Mouse (Mus musculus): ENCODE data around the gene Hoxd1.

Hoxd1 gene

DNA sequence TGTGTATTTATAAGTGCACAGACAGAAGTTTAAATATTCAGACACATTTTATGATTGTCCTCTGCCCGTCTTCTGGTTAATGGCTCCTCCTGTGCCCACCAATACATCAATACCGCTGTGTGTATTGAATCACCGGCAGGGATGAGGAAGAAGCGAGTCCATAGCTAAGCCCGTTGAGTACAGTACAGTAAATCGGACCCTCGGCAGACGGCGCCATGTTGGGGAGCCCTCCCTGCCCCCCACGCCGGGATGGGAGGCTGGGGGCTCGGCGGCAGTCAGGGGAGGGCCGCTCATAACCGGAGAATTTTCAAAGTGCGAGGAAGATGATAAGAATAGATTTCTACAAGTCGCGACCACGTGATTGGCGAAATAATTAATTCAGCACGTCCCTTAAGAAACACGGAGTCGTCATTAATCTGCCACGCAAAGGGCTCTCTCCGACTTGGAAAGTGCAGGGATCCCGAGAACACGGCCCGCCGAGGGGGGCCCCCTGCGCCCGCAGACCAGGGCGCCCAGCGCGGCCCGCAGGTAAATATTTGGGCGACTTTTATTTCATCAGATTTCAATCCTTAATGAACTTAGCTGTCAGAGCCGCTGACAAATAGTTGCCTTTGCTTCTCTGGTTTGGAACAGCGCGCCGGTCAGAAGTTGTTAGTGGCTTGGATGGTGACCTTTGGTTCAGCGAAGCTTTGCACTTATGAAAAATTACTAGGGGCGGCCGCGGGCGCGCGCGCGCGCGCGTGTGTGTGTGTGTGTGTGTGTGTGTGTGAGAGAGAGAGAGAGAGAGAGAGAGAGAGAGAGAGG lies 30.1 kb upstream of the Hoxd1 start:
- no peak for DNase-seq (ENCODE audit: low read depth, low spot score)

DNA sequence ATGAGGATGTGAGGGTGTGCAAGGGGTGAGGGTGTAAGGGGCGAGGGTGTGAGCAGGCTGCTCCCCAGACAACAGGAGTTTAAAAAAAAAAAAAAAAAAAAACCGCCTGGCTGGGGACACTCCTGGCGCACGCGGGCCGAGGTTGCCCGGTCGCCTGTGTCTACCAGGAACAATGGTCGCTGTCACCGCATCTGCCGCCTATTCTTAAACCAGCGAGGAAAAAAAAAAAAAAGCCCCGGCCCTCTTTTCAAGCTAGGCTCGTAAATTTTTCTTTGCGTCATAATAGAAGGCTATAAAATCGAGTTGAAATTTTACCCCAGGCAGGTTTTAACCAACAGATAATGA lies 29.5 kb upstream of the Hoxd1 start:
- DNase-seq (ENCODE audit: low read depth, low spot score): no peak

DNA sequence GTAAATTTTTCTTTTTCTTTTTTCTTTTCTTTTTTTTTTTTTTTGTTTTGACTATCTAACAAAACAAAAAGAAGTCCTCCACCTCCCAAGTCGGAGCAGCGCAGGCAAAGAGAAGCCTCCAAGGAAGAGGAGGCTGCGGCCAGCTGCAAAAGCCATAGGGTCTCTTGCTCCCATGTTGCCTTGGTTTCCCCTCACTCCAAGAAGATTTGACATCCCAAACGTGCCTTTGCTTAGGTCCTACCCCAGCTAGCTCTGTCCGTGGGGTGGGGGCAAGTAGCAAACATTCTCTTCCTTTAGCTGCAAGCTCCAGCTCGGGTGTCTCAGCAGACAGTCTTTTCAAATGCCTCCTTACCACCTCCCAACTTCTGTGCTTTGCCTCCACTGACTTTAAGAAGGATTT lies 29.0 kb upstream of the Hoxd1 start:
- no peak for DNase-seq (ENCODE audit: low read depth, low spot score)

DNA sequence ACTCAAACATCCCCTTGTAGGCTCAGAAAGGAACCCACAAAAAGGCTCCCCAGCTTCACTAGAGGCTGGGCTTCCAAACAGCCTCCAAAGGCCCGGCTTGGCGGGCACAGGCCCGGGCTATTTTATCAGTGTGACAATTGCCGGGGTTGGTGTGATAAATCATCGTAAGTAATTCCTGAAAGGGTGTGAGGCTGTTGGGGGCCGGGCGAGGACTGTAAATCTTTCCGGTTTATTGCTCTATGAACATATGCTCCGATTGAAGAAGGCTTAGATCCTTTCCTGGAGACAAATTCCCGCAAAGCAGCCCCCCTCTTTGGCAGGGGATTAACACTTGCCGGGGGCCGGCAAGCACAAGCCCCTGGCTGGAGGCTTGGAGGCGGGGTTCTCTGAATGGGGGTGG lies 28.3 kb upstream of the Hoxd1 start:
- no peak for DNase-seq (ENCODE audit: low read depth, low spot score)

DNA sequence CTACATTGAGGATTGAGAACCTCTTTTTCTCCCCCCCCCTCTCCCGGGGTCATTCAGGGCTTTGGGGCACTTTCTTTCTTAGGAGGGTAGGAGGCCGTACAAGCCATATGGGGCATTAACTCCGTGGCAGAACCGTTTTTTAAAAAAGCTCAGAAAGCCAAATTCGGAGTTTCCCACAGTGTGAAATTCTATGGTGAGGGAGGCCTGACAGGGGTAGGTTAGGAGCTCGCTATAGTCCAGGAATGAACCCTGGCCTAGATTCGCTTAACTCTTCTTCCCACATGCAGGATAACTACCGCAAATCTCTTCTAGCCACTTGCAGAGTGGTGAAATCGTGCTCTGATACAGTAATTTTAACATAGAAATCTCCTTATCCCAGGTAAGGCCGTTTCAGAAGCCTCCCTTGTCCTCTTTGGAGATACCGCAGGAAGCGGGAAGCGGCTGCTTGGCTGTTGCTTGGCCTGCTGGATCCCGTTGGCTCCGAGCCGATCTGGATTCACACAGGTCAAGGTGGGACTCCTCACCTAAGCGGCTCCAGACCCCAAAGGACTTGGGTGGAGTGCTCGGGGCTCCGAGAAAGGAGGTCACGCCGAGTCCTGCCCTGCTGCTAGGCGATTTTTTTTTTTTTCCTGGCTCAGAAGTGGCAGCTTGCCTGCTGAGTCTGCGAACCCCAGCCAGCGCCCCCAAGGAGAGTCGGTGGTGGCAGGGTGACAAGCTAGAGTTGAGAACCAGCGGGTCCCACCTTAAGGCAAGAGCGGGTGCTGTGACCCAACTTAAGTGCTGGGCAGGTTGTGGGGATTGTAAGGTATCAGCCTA lies 27.6 kb upstream of the Hoxd1 start:
- DNase-seq (ENCODE audit: low read depth, low spot score): no peak

DNA sequence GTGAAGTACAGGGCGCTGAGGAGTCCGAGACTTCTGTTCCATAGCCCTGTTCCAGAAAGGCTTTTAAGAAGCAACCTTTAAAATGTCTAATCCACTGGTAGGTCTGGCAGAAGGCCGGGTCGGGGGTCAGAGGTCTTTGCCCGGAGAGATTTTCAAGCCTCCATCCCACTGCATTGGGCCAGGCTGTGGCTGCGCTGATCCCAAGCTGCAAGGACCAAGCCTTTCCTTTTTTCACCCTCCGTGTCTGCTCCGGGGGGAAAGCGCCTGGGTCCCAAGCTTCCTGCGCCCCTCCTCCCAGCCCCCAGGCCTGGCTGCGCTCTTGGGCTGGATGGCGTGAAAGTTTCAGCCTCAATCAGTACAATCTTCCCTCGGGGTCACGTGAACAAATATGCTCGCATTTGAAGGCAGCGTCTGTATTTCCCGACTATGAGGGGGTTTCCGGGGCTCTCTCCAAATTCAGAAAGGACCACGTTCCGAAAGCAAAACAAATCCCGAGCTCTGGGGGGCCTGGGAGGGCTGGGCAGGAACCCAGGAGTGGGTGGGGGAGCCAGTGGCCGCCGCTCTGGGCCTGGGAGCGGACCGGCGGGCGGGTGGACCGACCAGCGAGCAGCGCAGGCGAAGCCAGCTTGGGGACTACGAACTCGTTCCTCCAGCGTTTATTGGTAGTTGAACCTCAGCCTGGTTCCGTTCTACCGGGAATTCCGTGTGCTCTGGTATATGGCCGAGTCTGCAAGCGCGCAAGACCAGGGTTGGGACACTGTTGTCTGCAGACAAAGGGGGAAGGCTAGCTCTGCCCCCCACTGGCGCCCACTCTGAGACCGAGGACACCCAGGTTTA lies 26.7 kb upstream of the Hoxd1 start:
- no peak for DNase-seq (ENCODE audit: low read depth, low spot score)

DNA sequence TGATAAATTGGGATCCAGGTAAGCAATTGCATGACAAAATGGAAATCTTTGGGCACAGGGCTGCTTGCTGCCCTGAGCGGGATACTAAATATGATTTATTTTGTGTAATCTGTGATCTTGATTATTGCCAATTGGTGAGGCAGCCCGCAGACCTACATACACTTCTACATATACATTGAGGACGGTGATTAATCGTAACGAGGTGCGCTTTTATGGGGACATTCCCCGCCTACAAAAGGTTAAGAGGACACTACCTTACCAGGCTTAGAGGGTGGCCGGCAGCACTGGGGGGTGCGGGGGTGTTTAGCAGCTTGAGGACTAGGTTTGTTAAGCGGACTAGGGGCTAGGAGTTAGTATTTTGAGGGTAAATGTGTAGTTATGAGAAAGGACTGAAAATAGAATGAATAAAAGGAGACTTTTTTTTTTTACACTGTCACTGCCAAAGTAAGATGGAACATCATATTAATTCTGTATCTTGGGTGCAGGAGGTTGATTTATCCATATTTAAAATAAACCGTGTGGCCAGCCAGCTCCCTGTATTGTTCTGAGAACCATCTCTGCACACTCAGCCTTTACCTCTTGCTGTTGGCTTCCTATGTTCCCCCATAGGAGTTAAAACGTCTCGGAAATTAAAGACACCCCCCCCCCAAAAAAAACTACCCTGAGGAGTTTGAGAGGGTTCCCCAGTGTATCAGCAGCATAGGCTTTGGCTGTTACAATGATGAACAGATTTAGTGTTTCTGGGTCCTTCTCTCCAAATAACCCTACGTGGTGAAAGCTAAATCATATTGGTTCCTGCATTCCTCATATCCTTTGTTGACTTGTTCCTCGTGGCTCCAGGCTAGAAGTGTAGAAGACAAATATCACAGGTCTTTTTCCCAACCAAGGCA lies 25.8 kb upstream of the Hoxd1 start:
- no peak for DNase-seq (ENCODE audit: low read depth, low spot score)

DNA sequence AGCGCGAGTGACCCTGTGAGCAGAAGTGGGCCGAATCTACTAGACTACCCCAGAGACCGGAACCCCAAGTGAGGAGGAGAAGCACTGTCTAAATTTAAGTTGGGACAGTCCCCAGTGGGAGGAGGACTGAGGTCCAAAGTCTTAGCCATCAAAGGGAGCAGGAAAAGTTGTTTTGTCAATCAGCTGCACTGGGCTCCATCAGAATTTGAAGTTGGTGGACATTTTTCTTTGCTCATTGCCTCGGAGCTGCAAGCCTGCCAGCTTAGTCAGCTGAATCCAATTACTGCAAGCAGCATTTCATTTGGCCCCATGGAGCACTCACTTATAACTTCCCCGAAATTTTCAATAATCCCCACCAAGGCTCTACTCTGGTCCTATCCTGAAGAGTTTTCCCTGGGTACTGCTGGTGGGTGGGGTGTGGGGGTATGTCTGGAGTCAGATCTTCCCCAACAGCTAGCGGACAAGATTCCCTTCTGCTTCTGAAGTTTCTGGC lies 25.2 kb upstream of the Hoxd1 start:
- no peak for DNase-seq (ENCODE audit: low read depth, low spot score)

DNA sequence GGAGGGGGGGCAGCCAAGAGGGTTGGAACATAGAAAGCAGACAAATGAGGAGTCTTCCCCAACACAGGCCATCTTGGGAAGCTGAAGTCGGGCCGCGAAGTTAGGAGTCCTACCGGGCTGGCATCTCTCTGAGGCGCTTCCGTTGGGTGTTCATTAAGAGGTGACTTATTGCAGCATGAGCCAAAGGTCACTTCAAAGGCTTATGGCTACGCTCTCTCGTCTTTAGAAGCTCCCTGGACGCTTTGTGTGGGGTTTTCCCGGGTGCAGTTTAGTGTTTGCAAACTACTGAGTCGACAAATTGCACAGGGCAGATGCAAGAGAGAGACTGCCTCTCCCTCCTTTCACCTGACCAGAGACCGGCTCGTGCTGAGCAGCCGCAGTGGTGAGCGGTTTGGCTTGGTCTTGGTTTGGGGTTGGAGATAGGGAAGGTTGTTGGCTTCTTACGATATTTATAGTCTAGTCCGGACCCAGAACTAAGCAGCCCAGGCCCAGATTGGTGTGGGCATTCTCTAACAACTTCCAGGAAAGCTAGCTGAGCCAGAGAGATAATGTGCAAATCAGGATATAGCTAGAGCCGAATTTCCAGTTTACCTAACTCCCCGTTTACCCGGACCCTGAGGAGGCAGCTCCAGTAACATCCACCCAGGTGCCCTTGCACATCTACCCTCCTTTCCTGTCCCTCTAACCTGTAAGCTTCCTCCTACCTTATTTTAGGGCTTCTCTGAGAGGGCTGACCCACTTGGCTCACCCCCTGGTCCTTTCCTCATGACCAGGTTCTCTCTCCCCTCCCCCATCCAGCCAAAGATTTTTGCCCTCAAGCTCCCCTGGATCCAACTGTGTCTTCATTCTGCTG lies 23.9 kb upstream of the Hoxd1 start:
- no peak for DNase-seq (ENCODE audit: low read depth, low spot score)

DNA sequence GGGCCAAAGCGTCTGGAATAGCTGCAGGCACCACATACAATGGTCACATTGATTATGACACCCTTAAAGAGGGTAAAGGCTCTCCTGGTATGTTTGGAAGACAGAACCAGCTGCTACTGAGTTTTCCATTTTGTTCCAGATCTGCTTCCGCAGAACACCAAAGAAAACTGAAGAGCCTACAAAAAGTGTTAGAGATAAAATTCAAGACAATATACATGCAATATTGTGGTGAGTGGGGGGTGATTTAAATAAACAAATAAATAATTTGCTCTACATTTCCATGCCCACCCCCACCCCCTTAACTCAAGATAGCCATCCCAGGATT lies 23.3 kb upstream of the Hoxd1 start:
- DNase-seq (ENCODE audit: low read depth, low spot score): no peak

DNA sequence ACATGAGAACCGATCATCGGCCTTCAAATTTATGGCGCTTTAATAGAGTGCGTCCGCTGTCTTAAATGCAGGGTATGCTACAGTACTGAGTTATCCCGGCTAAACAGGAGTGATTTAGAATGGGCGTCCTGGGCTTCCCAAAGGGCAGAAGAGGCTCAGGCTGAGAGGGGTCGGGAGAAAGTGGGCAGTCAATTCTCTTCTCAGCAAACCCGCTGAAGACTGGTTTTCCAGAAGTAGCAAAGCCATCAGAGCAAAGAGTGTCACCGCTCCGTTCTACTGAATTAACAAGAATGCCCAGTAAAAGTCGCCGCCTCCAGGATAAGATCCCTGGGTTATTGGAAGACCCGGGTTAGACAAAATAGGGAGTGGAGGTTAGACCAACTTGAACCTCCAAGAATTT lies 22.9 kb upstream of the Hoxd1 start:
- no peak for DNase-seq (ENCODE audit: low read depth, low spot score)

DNA sequence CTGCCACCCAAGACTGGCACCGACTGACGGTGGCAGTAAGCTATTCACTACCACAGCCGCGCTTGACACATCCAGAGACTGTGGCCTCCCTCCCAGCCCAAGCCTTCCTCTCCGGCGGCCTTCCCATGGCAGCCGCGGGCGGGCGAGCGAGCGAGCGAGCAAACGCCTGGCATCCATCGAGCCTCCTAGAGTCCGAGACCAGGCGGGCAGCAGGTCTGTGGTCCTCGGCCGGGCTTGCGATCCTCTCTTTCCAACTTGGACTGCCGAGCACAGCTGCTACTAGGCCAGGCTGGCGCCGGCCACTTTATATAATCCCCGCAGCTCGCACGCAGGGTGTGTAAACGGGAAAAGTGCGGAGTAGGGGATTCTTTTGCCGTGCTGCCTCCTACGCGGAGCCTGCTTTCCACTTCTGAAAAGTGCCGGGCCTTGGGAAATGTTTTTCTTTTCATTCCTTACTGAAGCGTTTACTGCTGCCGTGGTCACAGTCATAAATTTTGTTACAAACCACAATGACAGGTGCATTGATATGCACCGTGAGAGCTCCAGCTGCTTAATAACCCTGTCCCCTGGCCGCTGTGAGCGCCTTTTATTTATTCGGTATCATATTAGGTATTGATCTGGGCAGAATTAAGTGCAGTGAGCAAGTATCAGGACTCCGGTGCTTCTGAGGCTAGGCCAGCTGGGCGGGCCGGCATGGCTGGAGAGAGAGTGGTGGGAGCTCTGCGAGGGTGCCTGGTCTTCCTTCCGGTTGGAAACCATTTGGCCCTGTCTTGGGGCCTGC lies 22.3 kb upstream of the Hoxd1 start:
- no peak for DNase-seq (ENCODE audit: low read depth, low spot score)

DNA sequence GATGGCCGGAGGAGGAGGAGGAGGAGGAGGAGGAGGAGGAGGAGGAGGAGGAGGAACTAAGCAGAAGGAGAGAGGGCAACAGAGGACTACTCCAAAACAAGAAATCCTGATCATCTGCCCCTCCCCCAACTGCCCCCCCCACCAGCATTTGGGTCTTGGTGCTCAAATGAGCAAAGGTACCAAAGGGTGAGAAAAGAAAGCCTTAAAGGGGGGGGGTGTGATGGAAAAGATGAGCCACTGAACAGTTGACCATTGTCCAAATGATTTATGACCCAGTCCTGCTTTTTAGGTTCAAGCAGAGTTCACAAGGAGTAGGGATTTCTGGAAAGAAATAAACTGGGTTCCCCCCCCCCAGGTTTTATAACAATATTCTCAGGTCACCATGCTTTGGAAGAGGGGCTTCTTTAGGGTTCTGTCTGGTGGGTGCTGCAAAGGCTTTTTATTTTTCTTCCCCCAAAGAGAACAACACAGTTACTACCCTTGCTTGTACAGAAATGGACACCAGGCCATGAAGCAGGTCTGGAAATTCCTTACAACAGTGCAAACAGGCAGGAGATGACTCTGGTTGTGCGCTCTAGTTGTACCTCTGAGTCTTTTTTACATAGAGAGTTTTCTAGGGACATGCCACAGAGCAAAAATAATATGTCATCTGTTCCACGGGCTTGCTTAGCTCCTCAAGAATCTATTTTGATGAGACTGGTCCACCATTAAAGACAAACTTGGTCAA lies 21.4 kb upstream of the Hoxd1 start:
- DNase-seq (ENCODE audit: low read depth, low spot score): no peak

DNA sequence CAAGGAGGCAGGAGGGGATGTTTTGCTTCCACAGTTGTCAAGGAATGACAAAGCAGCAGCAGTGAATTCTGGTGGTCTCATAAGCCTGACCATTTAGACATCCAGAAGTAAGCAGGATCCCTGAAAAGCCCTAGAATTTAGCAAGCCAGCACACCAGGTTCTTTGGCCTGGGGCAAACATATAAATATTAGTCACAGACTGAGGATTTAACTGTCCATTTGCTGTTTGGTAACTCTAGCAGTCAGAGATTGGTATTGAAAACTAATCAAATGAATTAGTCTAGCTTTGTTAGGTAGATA lies 20.9 kb upstream of the Hoxd1 start:
- no peak for DNase-seq (ENCODE audit: low read depth, low spot score)

DNA sequence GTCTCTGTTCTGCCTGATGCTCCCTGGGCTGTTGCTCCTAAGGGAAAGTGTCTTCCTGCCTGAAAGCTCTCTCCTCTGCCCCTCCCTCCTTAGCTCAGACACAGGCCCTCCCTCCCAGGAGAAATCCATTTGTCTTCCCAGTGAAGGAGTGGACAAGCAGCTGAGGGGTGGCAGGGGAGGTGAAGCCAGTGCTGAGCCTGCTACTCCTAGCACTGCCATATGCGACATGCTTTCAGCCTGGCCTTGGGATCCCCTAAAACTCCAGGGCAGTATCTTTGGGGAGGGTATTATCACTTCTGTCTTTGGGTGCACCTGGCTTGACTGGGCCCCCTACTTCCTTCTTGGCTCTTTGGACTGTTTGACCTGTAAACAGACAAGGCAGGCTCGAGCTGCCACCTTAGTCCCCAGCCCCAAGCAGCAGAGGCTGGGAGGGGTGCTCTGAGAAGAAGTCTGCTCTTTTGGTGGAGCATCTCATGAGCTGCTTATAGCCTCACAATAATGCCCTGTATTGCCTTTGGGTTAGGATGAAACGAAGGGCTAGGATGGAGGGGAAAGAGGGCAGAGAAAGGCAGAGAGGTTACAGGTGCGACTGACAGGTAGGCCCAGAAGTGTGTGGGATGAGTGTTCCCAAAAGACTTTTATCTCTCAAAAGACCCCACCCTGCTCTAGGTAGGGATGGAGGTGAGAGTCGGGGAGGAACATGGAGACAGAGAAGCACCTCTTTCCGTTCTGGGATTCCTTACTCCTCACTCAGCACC lies 17.1 kb upstream of the Hoxd1 start:
- DNase-seq (ENCODE audit: low read depth, low spot score): no peak

DNA sequence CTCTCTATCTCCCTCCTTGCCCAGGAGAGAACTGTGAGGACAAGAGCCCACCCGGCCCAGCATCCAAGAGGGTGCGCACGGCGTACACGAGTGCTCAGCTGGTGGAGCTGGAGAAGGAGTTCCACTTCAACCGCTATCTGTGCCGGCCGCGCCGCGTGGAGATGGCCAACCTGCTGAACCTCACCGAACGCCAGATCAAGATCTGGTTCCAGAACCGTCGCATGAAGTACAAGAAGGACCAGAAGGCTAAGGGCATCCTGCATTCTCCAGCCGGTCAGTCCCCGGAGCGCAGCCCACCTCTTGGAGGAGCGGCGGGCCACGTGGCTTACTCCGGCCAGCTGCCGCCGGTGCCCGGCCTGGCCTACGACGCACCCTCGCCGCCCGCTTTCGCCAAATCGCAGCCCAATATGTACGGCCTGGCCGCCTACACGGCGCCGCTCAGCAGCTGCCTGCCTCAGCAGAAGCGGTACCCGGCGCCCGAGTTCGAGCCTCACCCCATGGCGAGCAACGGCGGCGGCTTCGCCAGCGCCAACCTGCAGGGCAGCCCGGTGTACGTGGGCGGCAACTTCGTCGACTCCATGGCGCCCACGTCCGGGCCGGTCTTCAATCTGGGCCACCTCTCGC lies 16.4 kb upstream of the Hoxd1 start:
- DNase-seq (ENCODE audit: low read depth, low spot score): no peak

DNA sequence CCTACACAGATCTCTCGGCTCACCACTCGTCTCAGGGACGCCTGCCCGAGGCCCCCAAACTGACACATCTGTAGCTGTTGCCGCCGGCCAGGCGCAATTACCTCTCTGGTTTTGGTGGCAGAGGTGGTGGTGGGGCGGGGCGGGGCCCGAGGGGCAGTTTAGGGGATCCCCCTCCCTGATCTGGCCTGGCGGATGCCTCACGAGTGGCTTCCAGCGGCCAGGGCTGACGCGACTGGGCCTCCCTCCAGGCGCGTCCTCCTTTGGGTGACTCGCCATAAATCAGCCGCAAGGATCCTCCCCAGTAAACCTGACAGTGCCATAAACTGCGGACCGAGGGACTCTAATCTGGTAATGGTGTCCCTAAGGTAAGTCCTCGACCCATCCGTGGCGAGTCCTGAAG lies 15.8 kb upstream of the Hoxd1 start:
- DNase-seq (ENCODE audit: low read depth, low spot score): no peak

DNA sequence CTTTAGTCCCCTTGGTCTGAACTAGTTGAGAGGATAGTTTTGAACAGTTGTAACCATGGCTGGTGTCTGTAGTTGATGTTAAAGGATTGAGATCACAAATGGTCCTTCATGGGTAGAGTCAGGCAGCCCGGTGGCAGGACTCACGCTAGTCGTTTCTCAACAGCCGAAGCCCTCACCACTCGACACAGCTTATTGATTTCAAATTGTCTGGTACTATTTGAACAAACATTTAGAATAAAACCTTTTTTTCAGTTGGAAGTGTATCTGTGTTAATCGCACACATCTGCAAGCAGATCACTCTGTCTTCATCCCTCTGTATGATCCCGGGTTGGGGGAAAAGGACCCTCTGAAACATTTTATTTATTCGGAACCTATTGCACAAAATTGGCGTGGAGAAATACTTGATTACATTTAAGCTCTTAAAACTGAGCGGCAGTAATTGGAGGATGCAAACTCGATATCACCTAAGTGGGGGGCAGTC lies 15.1 kb upstream of the Hoxd1 start:
- DNase-seq (ENCODE audit: low read depth, low spot score): no peak
